Mouse (Mus musculus) limb, embryonic 10.5 days (tissue): Measurements from ENCODE around the gene Prmt9. TPM values are rescaled to one million over a fixed set of nuclear protein-coding genes. Genes with fewer than 3 reads are reported as not detected.

Source experiments
- DNase-seq: peaks from one replicate; pipeline ENCODE4 v3.0.0-alpha.2; 2017; ENCODE audit warnings: low spot score
- H3K27ac ChIP-seq: fragments of 300-500 bp; sonication (generic); 2 replicates; pipeline ENCODE4 v1.5.1; 2016; ENCODE audit warnings: mild to moderate bottlenecking
- H3K27me3 ChIP-seq: fragments of 300-500 bp; sonication (generic); 2 replicates; pipeline ENCODE4 v1.6.1; 2016; ENCODE audit warnings: low read depth, mild to moderate bottlenecking; ENCODE audit not compliant: poor library complexity, severe bottlenecking
- H3K36me3 ChIP-seq: fragments of 300-500 bp; sonication (generic); 2 replicates; pipeline ENCODE4 v1.6.1; 2016; ENCODE audit warnings: mild to moderate bottlenecking, moderate library complexity
- H3K4me1 ChIP-seq: fragments of 300-500 bp; sonication (generic); 2 replicates; pipeline ENCODE4 v1.6.1; 2016
- H3K4me3 ChIP-seq: fragments of 300-500 bp; sonication (generic); 2 replicates; pipeline ENCODE4 v1.5.1; 2016; ENCODE audit warnings: mild to moderate bottlenecking, moderate library complexity
- H3K9me3 ChIP-seq: fragments of 300-500 bp; sonication (generic); replicated peaks from 2 replicates; pipeline ENCODE4 v1.6.1; 2016; ENCODE audit warnings: mild to moderate bottlenecking
- WGBS: fragments of 180-500 bp; shearing (Covaris S2); methylation state at CpG from one replicate; pipeline ENCODE4 v1.1.7; 2016; 5-methylcytosine and 5-hydroxymethylcytosine counted together
- polyA plus RNA-seq: library from polyadenylated mRNA; unstranded; fragments of >200 nt; fragmentation: Nextera tagmentation; extraction: Ambion mirVana; gene quantifications from 2 replicates; pipeline ENCODE4 v1.2.1, GENCODE M21; 2016

The Prmt9 gene
- polyA plus RNA-seq, 1 experiment from 2014 or later, result 22.8 TPM

DNA sequence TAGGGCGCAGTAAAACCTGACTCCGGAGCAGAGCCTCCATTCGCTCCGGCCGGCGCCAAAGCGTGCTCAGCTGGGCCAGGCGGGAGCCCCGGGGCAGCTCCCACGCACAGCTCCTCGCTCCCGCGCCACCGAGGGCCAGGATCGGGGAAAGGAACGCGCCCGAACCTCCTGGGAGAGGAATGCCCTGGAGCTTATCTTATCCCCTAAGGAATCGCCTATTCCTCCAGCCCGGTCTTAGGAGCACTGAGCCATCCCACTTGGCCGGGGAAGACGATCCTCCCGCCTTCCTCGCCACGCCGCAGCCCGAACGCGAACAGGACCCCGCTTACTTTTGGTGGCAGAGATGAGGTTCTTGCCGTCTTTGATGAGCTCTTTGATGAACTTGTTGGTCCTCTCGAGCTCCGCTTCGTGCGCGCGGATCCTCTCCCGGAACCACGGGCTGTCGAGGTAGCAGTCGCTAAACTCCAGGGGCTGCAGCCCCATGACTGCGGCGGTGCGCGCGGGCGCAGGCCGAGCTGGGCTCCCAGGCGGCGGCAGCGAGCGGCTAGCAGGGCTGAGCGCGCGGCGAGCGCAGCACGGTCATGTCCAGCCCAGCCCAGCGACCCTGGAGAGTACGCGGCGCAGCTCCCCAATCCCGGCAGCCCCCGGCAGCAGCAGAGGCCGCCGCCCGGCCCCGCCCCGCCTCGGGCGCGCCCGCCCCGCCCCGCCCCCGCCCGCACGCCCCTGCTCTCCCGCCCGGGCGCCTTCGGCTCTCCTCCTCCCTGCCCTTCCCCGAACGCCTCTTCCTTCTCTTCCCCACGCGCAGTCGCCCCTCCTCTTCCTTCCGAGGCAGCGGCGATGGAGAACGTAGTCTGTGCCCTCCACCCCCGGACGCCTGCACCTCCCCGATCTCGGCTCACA lies 31.6 kb upstream of the Prmt9 start, which contains the start of gene Arhgap10:
Arhgap10 (minus strand) TSS at position 653 of the 900 bp plus-strand sequence.
- H3K27me3 ChIP-seq, result no peaks in the 10 kb centered on the region
- peaks cover 72% of the 10 kb centered on the region for H3K4me1 ChIP-seq
- H3K9me3 ChIP-seq, result no peaks in the 10 kb centered on the region
- WGBS, result under 1% methylated on average over 93 of the region's 95 CpGs
- H3K36me3 ChIP-seq, result no peaks in the 10 kb centered on the region
- H3K4me3 ChIP-seq, result peak within 1 kb of the TSS; percentile 73
- H3K27ac ChIP-seq, result peak within 1 kb of the TSS; percentile 94
- peak; percentile 91 for DNase-seq

DNA sequence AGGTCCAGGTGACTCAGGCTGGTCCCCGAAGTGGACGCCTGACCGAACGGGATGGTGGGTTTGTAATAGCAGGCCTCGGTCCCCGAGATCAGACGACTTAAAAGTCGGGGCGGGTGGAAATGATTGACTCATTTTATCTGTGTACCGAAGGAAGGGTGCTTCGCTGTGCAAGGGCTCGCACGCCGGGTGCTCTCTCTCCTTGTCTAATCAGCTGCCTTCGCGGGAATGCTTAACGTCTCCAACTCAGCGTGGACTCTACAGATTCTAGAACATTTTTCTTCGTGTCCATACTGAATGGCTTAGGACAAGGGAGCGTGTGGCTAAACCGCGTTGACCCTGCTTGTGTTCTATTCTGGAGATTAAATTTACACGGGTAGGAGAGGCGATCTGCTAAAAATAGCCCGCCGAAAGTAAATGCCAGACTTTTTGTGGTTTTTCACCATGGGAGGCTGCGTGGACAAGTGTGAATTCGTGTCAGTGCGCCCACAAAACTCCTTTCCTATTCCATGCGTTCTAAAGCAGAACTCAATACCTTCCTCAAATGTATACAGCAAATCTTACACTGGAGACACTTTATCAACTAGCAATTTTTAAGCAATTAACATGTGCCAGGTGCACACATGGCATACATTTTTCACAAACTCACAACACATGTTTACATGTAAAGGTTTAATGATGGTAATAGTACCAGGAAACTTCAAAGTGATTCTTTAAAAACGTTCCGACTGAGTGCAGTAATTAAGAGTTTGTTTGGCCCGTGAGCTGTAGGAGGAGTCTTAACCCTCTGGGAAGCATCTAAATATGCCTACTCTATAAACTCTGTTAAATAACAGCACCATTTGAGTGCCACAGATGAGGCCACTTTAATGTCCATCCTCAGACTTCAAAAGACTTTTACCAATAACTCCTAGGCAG lies 30.7 kb upstream of the Prmt9 start:
- Histone ChIP-seq H3K36me3 (no peaks in the 10 kb centered on the region), H3K27me3 (no peaks in the 10 kb centered on the region), H3K4me1 (peaks cover 72% of the 10 kb centered on the region), H3K27ac (peak overlapping the region; percentile 94), H3K4me3 (peak overlapping the region; percentile 73), H3K9me3 (no peaks in the 10 kb centered on the region)
- 2% methylated on average over 33 of the region's 33 CpGs for WGBS
- DNase-seq, result no peak

DNA sequence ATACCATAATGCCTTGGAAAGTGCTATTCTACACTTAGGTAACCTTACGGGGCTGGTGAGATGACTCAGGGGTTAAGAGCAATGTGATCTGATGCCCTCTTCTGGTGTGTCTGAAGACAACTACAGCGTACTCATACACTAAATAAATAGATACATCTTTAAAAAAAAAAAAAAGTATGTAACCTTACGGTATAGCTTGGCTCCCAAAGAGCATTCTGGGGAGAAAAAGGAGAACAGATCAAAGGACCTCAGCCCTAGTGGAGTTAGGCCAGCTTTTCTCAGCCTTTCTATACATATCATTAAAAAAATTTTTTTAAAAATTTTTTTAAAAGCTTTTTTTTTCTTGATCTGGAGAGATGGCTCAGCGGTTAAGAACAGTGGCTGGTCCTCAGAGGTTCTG lies 28.6 kb upstream of the Prmt9 start:
- no peak overlapping the region for H3K4me3 ChIP-seq
- WGBS, result 94% methylated on average over 4 of the region's 4 CpGs
- no peaks in the 10 kb centered on the region for H3K9me3 ChIP-seq

DNA sequence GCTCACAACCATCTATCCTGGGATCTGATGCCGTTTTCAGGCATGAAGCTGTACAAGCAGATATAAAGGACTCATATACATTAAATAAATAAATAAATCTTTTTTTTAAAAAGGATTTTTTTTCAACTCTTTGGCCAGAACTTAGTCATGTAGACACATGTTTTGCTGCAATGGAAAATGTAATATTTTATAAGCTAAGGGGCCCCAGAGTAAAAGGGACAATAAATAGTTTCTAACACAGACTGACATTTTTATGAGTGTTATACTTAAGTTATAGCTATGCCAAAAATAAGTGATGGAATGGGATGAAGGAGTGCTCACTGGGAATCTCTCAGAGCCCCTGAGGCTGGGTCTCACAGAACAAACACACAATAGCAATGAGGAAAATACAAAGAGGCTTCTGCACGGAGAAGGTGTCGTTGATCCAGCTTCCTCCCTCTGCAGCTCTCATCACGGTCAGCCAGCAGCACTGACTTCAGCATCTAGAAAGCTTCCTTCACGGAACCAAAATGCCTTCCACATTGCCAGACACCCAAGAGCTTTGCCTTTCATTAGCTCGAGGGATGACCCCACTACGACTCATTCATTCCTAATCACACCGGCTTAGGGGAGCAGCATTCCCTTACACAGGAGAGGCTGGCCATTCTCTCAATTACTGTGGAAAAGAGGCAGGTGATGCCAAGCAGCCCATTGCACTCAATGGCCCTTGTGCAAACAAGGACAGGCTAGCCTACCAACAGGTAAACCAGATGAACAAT lies 28.0 kb upstream of the Prmt9 start:
- Histone ChIP-seq H3K9me3 (no peaks in the 10 kb centered on the region), H3K27me3 (no peaks in the 10 kb centered on the region)
- 71% methylated on average over 8 of the region's 8 CpGs for WGBS

More for the DNA sequence above, 28.6 kb upstream of the Prmt9 start:
- Histone ChIP-seq H3K4me1 (peaks cover 58% of the 10 kb centered on the region), H3K36me3 (no peaks in the 10 kb centered on the region), H3K27me3 (no peaks in the 10 kb centered on the region), H3K27ac (no peak overlapping the region)
- DNase-seq, result no peak

DNA sequence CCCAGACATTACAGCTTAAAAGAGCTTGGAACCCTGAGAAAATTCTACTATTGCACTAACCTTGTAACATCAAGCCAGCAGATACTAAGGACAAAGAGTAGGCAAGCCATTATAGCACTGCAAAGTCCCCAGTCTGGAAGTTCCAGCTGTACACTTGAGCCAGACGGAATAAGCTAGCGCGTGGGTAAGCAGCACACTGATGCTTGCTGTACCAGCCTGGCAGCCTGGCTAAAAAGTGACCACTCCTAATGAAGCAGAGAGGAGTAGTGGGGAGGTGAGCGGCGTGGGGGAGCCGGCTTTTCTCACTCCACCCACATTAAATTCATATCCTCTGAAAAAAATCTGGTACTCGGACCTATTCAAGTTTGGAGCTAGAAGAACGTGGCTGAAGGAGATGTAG lies 26.2 kb upstream of the Prmt9 start:
- Histone ChIP-seq H3K27me3 (no peaks in the 10 kb centered on the region), H3K9me3 (no peaks in the 10 kb centered on the region), H3K36me3 (no peaks in the 10 kb centered on the region), H3K4me1 (peaks cover 44% of the 10 kb centered on the region), H3K4me3 (no peak overlapping the region), H3K27ac (0 out of 2 replicates have a peak overlapping the region, but pooled peaks have one; percentile 20)
- WGBS, result 67% methylated on average over 8 of the region's 8 CpGs
- DNase-seq, result no peak

More for the DNA sequence above, 28.0 kb upstream of the Prmt9 start:
- no peak overlapping the region for H3K4me3 ChIP-seq
- H3K4me1 ChIP-seq, result peaks cover 52% of the 10 kb centered on the region
- no peaks in the 10 kb centered on the region for H3K36me3 ChIP-seq
- H3K27ac ChIP-seq, result no peak overlapping the region
- no peak for DNase-seq

DNA sequence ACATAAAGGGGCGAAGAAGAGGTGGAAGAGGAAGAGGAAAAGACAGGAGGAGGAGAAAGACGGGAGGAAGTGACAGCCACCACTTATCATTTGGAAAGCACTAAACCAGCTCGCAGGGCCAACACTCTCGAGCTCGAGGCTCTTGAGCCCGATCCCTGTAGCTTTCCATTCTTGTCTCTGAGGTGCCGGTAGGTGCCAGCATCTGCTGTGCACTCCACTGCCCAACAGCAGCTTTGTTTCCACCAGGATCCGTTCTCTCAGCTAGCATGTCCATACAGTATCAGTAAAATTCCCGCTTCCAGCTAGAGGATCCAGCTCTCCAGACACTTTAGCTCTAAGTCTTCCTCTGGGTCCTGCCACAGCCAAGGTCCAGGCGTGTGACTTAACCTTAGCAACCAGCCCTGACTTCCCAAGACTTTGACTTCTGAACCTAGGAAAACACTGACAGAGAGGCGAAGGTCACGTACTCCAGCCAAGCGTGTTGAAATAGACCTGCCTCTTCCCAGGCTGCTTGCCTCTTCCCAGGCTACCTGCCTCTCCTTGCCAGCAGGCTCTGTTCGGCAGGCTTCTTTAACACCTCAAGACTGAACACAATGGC lies 25.1 kb upstream of the Prmt9 start:
- H3K36me3 ChIP-seq, result no peaks in the 10 kb centered on the region
- no peak for DNase-seq

DNA sequence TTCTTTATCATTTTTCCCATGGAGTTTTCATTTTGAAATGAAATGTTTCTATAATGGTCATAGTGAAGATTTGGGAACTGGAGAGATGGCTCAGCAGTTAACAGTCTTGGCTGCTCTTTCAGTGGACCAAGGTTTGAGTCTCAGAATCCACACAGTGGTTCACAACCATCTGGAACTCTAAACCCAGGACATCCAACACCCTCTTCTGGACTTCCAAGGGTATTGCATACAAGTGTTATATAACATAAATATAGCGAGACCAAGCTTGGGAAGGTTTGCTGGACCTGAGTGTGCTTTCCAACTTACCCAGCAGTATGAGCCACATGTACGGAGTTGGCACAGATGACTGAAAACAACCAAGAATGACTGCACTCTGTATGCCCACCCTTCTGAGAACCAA lies 24.3 kb upstream of the Prmt9 start:
- no peaks in the 10 kb centered on the region for H3K27me3 ChIP-seq
- 97% methylated on average over 2 of the region's 2 CpGs for WGBS
- H3K36me3 ChIP-seq, result no peaks in the 10 kb centered on the region
- no peak overlapping the region for H3K27ac ChIP-seq
- peaks cover 26% of the 10 kb centered on the region for H3K4me1 ChIP-seq
- H3K9me3 ChIP-seq, result no peaks in the 10 kb centered on the region
- DNase-seq, result no peak
- H3K4me3 ChIP-seq, result no peak overlapping the region

More for the DNA sequence above, 25.1 kb upstream of the Prmt9 start:
- H3K27me3 ChIP-seq, result no peaks in the 10 kb centered on the region
- peak overlapping the region; percentile 34; the same call in 1 of the 2 replicates for H3K27ac ChIP-seq
- H3K4me3 ChIP-seq, result no peak overlapping the region
- H3K4me1 ChIP-seq, result peaks cover 33% of the 10 kb centered on the region
- WGBS, result 70% methylated on average over 14 of the region's 14 CpGs
- H3K9me3 ChIP-seq, result no peaks in the 10 kb centered on the region

DNA sequence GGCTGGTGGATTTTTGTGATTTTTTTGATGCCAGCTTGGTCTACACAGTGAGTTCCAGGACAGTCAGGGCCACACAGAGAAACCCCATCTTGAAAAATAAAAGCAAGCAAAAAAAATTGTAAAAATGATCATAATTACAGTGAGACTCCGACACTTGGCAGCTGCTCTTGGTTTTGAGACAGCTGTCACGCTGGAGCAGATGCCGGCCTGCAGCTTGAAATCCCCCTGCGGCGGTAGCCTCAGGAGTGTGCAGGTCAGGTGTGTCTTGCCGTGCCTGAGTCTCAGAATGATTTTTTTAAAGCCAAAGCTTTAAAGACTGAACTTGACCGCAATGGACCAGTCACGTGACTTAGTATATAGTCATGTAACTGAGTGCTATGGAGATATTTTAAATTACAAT lies 23.1 kb upstream of the Prmt9 start:
- Histone ChIP-seq H3K9me3 (no peaks in the 10 kb centered on the region), H3K27me3 (no peaks in the 10 kb centered on the region), H3K4me1 (peaks cover 24% of the 10 kb centered on the region), H3K27ac (no peak overlapping the region), H3K36me3 (no peaks in the 10 kb centered on the region), H3K4me3 (no peak overlapping the region)
- DNase-seq, result no peak
- 91% methylated on average over 8 of the region's 8 CpGs for WGBS

DNA sequence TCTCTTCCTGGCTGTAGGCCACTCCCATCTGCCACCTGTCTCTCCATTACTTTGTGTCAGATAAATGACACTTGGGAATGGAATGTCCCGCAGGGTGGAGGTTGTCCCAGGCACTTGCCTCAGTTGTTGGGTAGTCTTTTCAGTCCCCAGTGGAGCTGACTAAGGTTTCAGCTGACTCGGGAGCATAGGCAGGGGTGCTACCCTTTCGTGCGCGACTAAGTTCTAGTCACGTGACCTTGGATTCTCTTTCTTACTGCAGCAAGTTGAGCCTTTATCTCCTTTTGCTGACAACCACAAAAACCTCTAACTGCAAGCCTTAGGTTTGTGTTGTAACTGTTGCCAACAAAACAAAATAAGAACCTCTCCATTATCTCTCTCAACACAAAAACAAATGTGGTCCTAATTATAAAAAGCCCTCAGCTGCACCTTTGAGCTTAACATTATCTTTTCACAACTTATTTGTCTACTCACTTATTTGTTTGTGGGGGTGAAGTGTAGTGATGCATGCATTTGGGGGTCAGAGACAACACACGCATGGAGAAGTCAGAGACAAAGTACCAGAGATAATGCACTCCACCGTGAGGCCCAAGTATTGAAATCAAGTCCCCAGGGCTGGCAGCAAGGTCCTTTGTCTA lies 14.7 kb upstream of the Prmt9 start:
- Histone ChIP-seq H3K36me3 (no peaks in the 10 kb centered on the region), H3K9me3 (no peaks in the 10 kb centered on the region), H3K4me3 (no peak overlapping the region), H3K27ac (no peak overlapping the region), H3K4me1 (0 out of 2 replicates have a peak, but pooled peaks cover 3% of the 10 kb centered on the region), H3K27me3 (no peaks in the 10 kb centered on the region)
- WGBS, result 72% methylated on average over 8 of the region's 8 CpGs
- no peak for DNase-seq

DNA sequence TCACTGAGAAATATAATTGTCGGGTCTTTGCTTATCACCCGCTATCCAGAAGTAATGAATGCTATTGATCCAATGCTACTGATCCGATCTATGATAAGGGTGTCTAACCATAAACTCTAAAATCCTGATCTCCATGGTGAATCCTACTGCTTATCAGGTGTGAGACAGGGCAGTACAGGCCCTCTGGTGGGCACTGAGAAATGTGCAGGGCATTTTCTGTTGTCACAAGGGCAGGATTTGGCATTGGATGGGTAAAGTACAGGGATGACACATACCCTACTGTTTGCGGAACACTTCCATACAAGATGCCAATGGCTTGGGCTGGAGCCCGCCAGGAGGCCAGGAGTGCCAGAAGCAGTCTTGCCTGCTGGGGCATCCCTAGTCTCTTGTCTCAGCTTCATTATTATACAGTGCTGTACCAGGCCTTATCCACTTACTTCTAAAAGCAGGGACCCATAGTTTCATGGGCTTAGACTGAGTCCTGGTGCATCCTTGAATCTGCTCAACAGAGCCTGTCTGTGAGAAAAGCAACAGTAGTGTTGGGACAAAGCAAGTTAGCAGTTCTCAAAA lies 14.1 kb upstream of the Prmt9 start:
- DNase-seq, result no peak
- Histone ChIP-seq H3K9me3 (no peaks in the 10 kb centered on the region), H3K27me3 (no peaks in the 10 kb centered on the region), H3K36me3 (no peaks in the 10 kb centered on the region), H3K4me3 (no peak overlapping the region), H3K4me1 (0 out of 2 replicates have a peak, but pooled peaks cover 3% of the 10 kb centered on the region), H3K27ac (no peak overlapping the region)
- 91% methylated on average over 5 of the region's 5 CpGs for WGBS

DNA sequence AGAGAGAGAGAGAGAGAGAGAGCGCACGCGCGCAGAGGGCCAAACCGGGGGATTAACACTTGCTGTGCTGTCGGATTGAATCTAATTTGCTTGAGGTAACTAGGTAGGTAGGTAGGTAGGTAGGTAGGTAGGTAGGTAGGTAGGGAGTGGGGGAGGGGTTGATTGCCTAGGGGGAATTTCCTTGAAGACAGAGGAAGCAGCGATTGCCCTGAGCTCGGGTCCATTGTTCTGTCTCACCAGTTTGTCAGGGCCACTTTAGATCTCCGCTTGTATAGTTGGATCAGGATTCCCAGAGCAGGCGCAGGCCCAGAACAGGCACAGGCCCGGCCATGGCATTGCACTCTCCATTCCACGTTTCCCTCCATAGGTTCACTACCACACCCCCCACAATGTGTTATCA lies 12.4 kb upstream of the Prmt9 start:
- H3K4me1 ChIP-seq, result 0 out of 2 replicates have a peak, but pooled peaks cover 3% of the 10 kb centered on the region
- H3K9me3 ChIP-seq, result no peaks in the 10 kb centered on the region
- H3K36me3 ChIP-seq, result no peaks in the 10 kb centered on the region
- H3K27ac ChIP-seq, result no peak overlapping the region
- DNase-seq, result no peak
- 86% methylated on average over 12 of the region's 12 CpGs for WGBS
- no peak overlapping the region for H3K4me3 ChIP-seq
- no peaks in the 10 kb centered on the region for H3K27me3 ChIP-seq
